In the genomic region with DNA sequence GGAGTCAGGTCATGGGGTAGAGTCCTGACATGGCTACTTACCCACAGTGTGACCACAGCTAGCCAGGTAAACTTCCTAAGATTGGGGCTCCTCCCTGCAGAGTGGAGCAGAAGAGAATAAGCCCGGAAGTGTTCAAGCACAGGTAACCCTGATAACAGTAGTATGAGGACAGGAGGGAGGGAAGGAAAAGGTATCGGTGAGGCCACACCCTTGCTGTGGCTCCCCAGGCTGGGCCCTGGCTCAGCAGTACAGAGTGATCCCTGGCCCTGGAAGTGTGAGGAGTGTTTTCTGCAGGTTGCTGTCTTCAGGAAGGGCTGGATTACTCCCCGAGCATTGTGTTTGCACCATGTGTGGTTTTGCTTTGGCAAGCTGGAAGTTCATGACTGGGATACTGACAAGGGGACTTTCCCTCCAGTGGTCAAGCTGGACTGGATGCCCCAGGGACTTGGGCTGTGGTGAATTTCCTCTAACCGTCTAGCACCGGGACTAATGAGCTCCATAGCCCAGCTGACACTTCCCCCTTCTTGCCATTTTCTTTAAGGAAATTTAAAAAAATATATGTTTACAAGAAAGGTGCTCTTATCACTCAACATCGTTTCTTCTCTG, we compare ENCODE assay signal across 12 mouse cellular contexts.
A peak's percentile ranks its signal among the peaks of the same experiment; 100 is the strongest.
DNase-seq lines count a peak whose midpoint lies in the region; ATAC-seq and TF ChIP-seq lines count a peak whose summit lies in the region.
"Had no signal": no experiment of that assay in that cellular context is flagged by ENCODE, and none has a peak within 500 bp of the region (broad histone marks: within the 10 kb centered on the region; RNA-seq: fewer than 3 reads in every experiment).

No protein-coding gene starts in this region.

- no peak overlapping the region for H3K4me2 ChIP-seq in intestine, embryonic 16.5 days (ENCODE audit: low read depth, low read length)
- no peak overlapping the region for H3K4me2 ChIP-seq in midbrain, embryonic 14.5 days (ENCODE audit: low read length)

- intact Hi-C loops in heart, postnatal 36 days (cut with DNase I), result loop anchor here (5.0 kb wide), 1 partner anchor 303 kb away; no protein-coding TSS in a partner anchor

- peak overlapping the region; percentile 61 for H3K27ac ChIP-seq in intestine, embryonic 16.5 days (ENCODE audit: low read length)
- H3K27ac ChIP-seq in midbrain, embryonic 14.5 days (replicated peaks; ENCODE audit: low read depth, low read length), result no peak overlapping the region
- no peak overlapping the region for H3K27ac ChIP-seq in kidney, adult 2 months (ENCODE audit: insufficient read depth, low read depth, low read length)
- H3K27ac ChIP-seq: hindbrain, postnatal 0 days; midbrain, embryonic 10.5 days had no signal

- H3K4me3 ChIP-seq in intestine, embryonic 16.5 days (ENCODE audit: low read length), result no peak overlapping the region
- H3K4me3 ChIP-seq in midbrain, embryonic 14.5 days (replicated peaks; ENCODE audit: low read depth, low read length), result no peak overlapping the region
- no peak overlapping the region for H3K4me3 ChIP-seq in kidney, adult 2 months (ENCODE audit: insufficient read depth, low read depth, low read length)
- H3K4me3 ChIP-seq: midbrain, embryonic 10.5 days had no signal

- H3K36me3 ChIP-seq in intestine, embryonic 16.5 days (ENCODE audit: control insufficient read depth, insufficient read depth, low read length), result no peaks in the 10 kb centered on the region
- H3K36me3 ChIP-seq in midbrain, embryonic 14.5 days (ENCODE audit: control insufficient read depth, insufficient read depth, low read length), result no peaks in the 10 kb centered on the region
- no peaks in the 10 kb centered on the region for H3K36me3 ChIP-seq in kidney, adult 2 months (ENCODE audit: control insufficient read depth, insufficient read depth, low read length)
- H3K36me3 ChIP-seq: midbrain, embryonic 10.5 days had no signal

- no peak for TF ChIP-seq CTCF in kidney, adult 2 months (conservative IDR thresholded peaks at IDR 0.05; ENCODE audit: insufficient read depth, insufficient read length, low read depth, low read length)

- ATAC-seq in common myeloid progenitor, adult 5-6 weeks (replicated peaks; ENCODE audit: low read depth, poor library complexity, severe bottlenecking), result 0 out of 2 replicates have a peak, but pooled peaks have one; percentile 16
- peak; percentile 91 for ATAC-seq in intestine, embryonic 16.5 days
- ATAC-seq in midbrain, embryonic 14.5 days (ENCODE audit: low FRiP score, low TSS enrichment), result no peak
- ATAC-seq: hindbrain, postnatal 0 days had no signal

- H3K27me3 ChIP-seq in intestine, embryonic 16.5 days (replicated peaks; ENCODE audit: control insufficient read depth, insufficient read depth, low read length), result no peaks in the 10 kb centered on the region
- H3K27me3 ChIP-seq in midbrain, embryonic 14.5 days (ENCODE audit: control insufficient read depth, insufficient read depth, low read length), result no peaks in the 10 kb centered on the region
- no peaks in the 10 kb centered on the region for H3K27me3 ChIP-seq in kidney, adult 2 months (replicated peaks; ENCODE audit: control insufficient read depth, insufficient read depth, low read length)

- no peak for TF ChIP-seq POLR2A in kidney, adult 2 months (IDR thresholded peaks at IDR 0.05; ENCODE audit: low read depth, low read length)

- H3K9me3 ChIP-seq in intestine, embryonic 16.5 days (ENCODE audit: control insufficient read depth, low read length), result no peaks in the 10 kb centered on the region
- no peaks in the 10 kb centered on the region for H3K9me3 ChIP-seq in midbrain, embryonic 14.5 days (ENCODE audit: control insufficient read depth, low read length)
- H3K9me3 ChIP-seq: midbrain, embryonic 10.5 days had no signal

- peaks cover 26% of the 10 kb centered on the region for H3K4me1 ChIP-seq in intestine, embryonic 16.5 days (ENCODE audit: control insufficient read depth, insufficient read depth, low read length)
- H3K4me1 ChIP-seq in midbrain, embryonic 14.5 days (ENCODE audit: control insufficient read depth, insufficient read depth, low read length), result no peaks in the 10 kb centered on the region
- H3K4me1 ChIP-seq in kidney, adult 2 months (ENCODE audit: control insufficient read depth, insufficient read depth, low read length), result peaks cover 8% of the 10 kb centered on the region; the same call in 1 of the 2 replicates
- H3K4me1 ChIP-seq: midbrain, embryonic 10.5 days had no signal

- 57% methylated on average over 6 of the region's 6 CpGs for WGBS in intestine, embryonic 16.5 days
- 85% methylated on average over 6 of the region's 6 CpGs for WGBS in midbrain, embryonic 14.5 days
- WGBS in kidney, adult 2 months, result 53% methylated on average over 6 of the region's 6 CpGs

- no peak overlapping the region for H3K9ac ChIP-seq in intestine, embryonic 16.5 days (ENCODE audit: low read depth, low read length)
- H3K9ac ChIP-seq in midbrain, embryonic 14.5 days (replicated peaks; ENCODE audit: low read length), result no peak overlapping the region

- DNase-seq in heart, adult 8-10 months (ENCODE audit: low spot score), result peak; percentile 39
- DNase-seq in heart, postnatal 36 days, result no peak
- DNase-seq in midbrain, embryonic 14.5 days, result no peak
- no peak for DNase-seq in kidney, adult 2 months
- DNase-seq in cerebellum, postnatal 36 days, result no peak
- DNase-seq: cerebellum, postnatal 14 days; layer of hippocampus, postnatal 36 days; right cerebral cortex, postnatal 14 days had no signal
